Mouse (Mus musculus) thymus, adult 2 months (tissue): ENCODE measurements at regions not wholly inside any gene's neighbourhood (a gene's known extent, or its start where the extent isn't known, plus 50 kb on each side); places are given as distances from the start of the nearest gene placed in this dataset.

ENCODE experiments used
- CTCF ChIP-seq: fragments of 200-500 bp; IDR thresholded peaks from 2 replicates; pipeline ENCODE4 v1.5.1; 2012; ENCODE audit warnings: mild to moderate bottlenecking, control low read depth, low read length, moderate library complexity, borderline replicate concordance; ENCODE audit not compliant: control insufficient read depth, poor library complexity, insufficient read depth; ENCODE audit errors: extremely low read depth
- POLR2A ChIP-seq: fragments of 200-500 bp; IDR thresholded peaks from 2 replicates; pipeline ENCODE4 v1.6.1; 2012; ENCODE audit warnings: mild to moderate bottlenecking, low read length, control low read depth, moderate library complexity; ENCODE audit not compliant: control insufficient read depth, poor library complexity, insufficient read depth; ENCODE audit errors: extremely low read depth

DNA sequence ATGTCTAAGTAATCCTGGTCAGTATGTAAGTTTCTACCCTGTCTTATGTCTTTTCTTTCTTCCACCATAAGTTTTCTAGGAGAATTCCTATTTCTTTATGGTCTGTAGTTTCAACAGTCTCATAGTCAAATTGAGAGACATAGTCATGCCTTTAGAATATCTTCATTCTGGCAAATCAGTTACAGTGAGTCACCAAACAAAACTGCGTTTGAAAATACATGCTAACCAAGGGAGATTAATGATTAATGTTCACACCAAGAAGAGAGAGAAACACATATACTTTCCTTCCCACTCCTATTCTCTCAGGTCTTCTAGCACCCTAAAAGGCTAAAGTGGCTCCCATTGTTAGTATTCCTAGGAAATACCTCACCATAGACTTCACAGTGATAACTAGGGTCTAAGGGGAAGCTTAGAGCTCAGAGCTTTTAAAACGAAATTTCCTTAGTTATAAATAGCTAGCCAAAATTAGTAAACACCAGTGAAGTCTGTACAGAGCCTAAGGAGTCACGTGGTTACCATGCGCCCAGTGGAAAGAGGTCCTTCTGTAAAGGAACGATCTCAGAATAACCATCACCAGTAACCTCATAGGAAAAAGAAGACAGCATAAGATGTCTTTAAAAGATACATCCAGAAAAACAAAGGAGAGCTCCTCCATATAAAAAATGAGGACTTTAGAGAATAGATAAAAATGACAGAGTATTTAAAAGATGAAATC is 281.8 kb upstream of the Htr2a start:
- TF ChIP-seq CTCF, result no peak
- TF ChIP-seq POLR2A, result no peak
